Mouse (Mus musculus): ENCODE measurements at regions not wholly inside any gene's neighbourhood (a gene's known extent, or its start where the extent isn't known, plus 50 kb on each side); places are given as distances from the start of the nearest gene placed in this dataset.
"Not testable (repeated sequence)": the region's sequence is repeated elsewhere in the genome, so short reads cannot be mapped to it uniquely, and the experiment has no call there.

- DNase-seq (ENCODE audit: low spot score in 2 of 2): peak; percentile 10 to 21
These were observed 1078.0 kb downstream of the Diaph3 start for GRCm38 (mm10) chr14:86062885-86063619.

GRCm38 (mm10) chr14:86056991-86057390 lies 1084.0 kb downstream of the Diaph3 start:
- DNase-seq (ENCODE audit: low spot score in 2 of 2): no peak
- intact Hi-C loops (cut with DNase I): no loop called here

More at GRCm38 (mm10) chr14:86062885-86063619, 1078.0 kb downstream of the Diaph3 start:
- intact Hi-C loops (cut with DNase I): no loop called here

GRCm38 (mm10) chr14:86054668-86055067 lies 1086.4 kb downstream of the Diaph3 start:
- no peak for DNase-seq (ENCODE audit: low spot score in 2 of 2)
- intact Hi-C loops (cut with DNase I): no loop called here

GRCm38 (mm10) chr14:86029401-86029800 lies 1111.6 kb downstream of the Diaph3 start:
- DNase-seq (ENCODE audit: low spot score in 2 of 2): no peak
- intact Hi-C loops (cut with DNase I): no loop called here

- intact Hi-C loops (cut with DNase I); DNase-seq (ENCODE audit: low spot score in 2 of 2): not testable (repeated sequence)
These were observed 1123.4 kb downstream of the Diaph3 start for GRCm38 (mm10) chr14:86017611-86018010.

Data from left cerebral cortex, postnatal 25 days (tissue).